Mouse (Mus musculus): ENCODE results near the gene Crisp4.

- no peak for TF ChIP-seq CTCF (IDR thresholded peaks at IDR 0.05; ENCODE audit: low read depth, low read length)
- no peak for TF ChIP-seq EP300 (IDR thresholded peaks at IDR 0.05; ENCODE audit: insufficient read depth, low read depth, low read length)
- no peak for TF ChIP-seq POLR2A (IDR thresholded peaks at IDR 0.05; ENCODE audit: insufficient read depth, low read length)
Observed at GRCm38 (mm10) chr1:18105029-18105865, 40.5 kb downstream of the Crisp4 start.

All from ES-Bruce4 (cell line).